Mouse (Mus musculus): ENCODE results near the gene Mpi. TPM values are rescaled to one million over a fixed set of nuclear protein-coding genes. Genes with fewer than 3 reads are reported as not detected.
A peak's percentile ranks its signal among the peaks of the same experiment; 100 is the strongest.

Mpi gene
- 42.3 and 45.2 TPM in 2 replicates for total RNA-seq (2012; rRNA removed)

DNA sequence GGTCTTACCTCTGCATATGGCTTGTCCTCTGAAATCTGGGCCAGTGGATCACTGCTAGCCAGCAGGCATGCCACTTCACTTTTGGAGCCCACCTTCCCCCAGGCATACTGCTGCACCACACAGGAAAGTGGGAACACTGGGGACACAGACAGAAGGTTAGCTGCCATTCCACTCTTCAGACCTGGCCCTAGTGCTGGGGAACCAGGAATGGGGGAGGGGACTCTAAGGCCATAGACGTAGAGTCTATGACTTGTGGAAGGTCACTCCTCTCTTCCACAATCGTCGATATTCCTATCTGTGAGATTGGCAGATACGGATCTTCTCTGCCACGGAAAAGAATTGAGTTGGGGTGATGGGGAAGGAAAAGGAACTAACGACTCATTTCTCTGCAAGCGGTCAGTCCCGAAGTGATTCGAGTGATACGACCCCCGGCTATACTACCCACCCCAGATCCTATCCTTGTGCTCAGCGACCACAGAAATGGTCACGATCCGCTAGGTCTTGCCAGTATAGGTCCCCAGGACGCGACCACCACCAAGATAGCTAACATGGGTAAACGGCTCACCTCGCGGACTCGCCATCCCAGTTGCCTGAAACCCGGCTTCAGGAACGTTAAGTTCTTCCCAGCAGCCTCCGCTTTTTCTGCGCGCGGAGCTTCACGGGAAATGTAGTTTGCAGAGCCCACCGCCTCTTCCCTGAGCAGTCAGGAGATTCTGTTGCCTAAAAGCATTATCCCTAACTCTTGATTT lies at the start of gene Mpi:
Gene Mpi, minus strand, starts transcription at position 625 of the 749 bp plus-strand sequence.
- peak within 1 kb of the TSS; percentile 69; the same call in 1 of the 2 replicates for H3K9ac ChIP-seq (ENCODE audit: insufficient read depth, low read depth, low read length, poor library complexity, severe bottlenecking)
- peak within 1 kb of the TSS; percentile 71 to 77 for H3K4me3 ChIP-seq (ENCODE audit: insufficient read depth in 1 of 2, low read depth in 1 of 2, low read length in 2 of 2, poor library complexity in 1 of 2, severe bottlenecking in 1 of 2)
- no peak within 1 kb of the TSS for H3K27ac ChIP-seq (ENCODE audit: insufficient read depth, low read depth, low read length, poor library complexity, severe bottlenecking)
- TF ChIP-seq ZC3H11A (IDR thresholded peaks at IDR 0.05; ENCODE audit: borderline replicate concordance, low read depth, low read length) (no peak), HCFC1 (IDR thresholded peaks at IDR 0.05; ENCODE audit: borderline replicate concordance, insufficient read depth, low read length) (peak; percentile 91), MAFK (IDR thresholded peaks at IDR 0.05; ENCODE audit: insufficient read depth, low read depth, low read length) (no peak), ZNF384 (IDR thresholded peaks at IDR 0.05; ENCODE audit: low read depth, low read length) (no peak), CHD2 (IDR thresholded peaks at IDR 0.05; ENCODE audit: low read depth, low read length) (no peak)
- H3K4me1 ChIP-seq (ENCODE audit: control insufficient read depth in 2 of 2, insufficient read depth in 2 of 2, low read length in 2 of 2, poor library complexity in 1 of 2) = peaks cover 6 to 20% of the 10 kb centered on the region in 2 experiments; a peak in 3 of 4 replicates
- in situ Hi-C loops (cut with MboI; ENCODE audit: low sequenced_read_pairs in 2 of 2, unreplicated experiment in 2 of 2) = no loop called here
- H3K9me3 ChIP-seq (ENCODE audit: control insufficient read depth, insufficient read depth, low read depth, low read length) = no peaks in the 10 kb centered on the region; the same call in 1 of the 2 replicates
- DNase-seq (ENCODE audit: low read depth, low spot score) = no peak
- H3K36me3 ChIP-seq (ENCODE audit: control insufficient read depth, insufficient read depth, low read length, poor library complexity, severe bottlenecking) = 0 out of 2 replicates have a peak, but pooled peaks cover 3% of the 10 kb centered on the region

DNA sequence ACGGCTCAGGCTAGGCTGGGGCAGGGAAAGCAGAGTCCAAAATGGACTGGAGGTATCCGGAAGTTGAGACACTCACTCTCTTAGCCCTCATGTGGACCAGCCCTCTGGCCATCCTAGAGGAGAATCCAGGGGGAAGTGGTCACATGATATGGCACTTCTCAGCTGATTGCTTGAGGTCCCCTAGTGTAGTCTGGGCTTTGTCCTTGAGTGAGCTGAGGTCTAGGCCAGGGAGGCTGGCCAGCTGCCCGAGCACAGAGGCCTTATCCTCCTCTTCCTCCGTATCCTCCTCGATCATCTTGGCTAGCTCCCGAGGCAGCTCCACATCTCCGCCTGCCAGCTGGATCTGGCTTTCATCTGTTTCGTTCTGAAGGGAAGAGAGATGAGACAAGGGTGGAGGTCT lies 49.5 kb upstream of the Mpi start:
- TF ChIP-seq MAFK (IDR thresholded peaks at IDR 0.05; ENCODE audit: insufficient read depth, low read depth, low read length) (no peak), ZC3H11A (IDR thresholded peaks at IDR 0.05; ENCODE audit: borderline replicate concordance, low read depth, low read length) (no peak), ZNF384 (IDR thresholded peaks at IDR 0.05; ENCODE audit: low read depth, low read length) (no peak), HCFC1 (IDR thresholded peaks at IDR 0.05; ENCODE audit: borderline replicate concordance, insufficient read depth, low read length) (no peak), CHD2 (IDR thresholded peaks at IDR 0.05; ENCODE audit: low read depth, low read length) (no peak)
- Histone ChIP-seq H3K4me1 (ENCODE audit: control insufficient read depth in 2 of 2, insufficient read depth in 2 of 2, low read length in 2 of 2, poor library complexity in 1 of 2) (peaks cover 7 to 18% of the 10 kb centered on the region in 2 experiments; a peak in 3 of 4 replicates), H3K9me3 (ENCODE audit: control insufficient read depth, insufficient read depth, low read depth, low read length) (no peaks in the 10 kb centered on the region), H3K4me3 (ENCODE audit: insufficient read depth in 1 of 2, low read depth in 1 of 2, low read length in 2 of 2, poor library complexity in 1 of 2, severe bottlenecking in 1 of 2) (no peak overlapping the region), H3K27ac (ENCODE audit: insufficient read depth, low read depth, low read length, poor library complexity, severe bottlenecking) (no peak overlapping the region), H3K36me3 (ENCODE audit: control insufficient read depth, insufficient read depth, low read length, poor library complexity, severe bottlenecking) (no peaks in the 10 kb centered on the region), H3K9ac (ENCODE audit: insufficient read depth, low read depth, low read length, poor library complexity, severe bottlenecking) (no peak overlapping the region)
- in situ Hi-C loops (cut with MboI; ENCODE audit: low sequenced_read_pairs in 2 of 2, unreplicated experiment in 2 of 2) = no loop called here
- DNase-seq (ENCODE audit: low read depth, low spot score) = no peak

DNA sequence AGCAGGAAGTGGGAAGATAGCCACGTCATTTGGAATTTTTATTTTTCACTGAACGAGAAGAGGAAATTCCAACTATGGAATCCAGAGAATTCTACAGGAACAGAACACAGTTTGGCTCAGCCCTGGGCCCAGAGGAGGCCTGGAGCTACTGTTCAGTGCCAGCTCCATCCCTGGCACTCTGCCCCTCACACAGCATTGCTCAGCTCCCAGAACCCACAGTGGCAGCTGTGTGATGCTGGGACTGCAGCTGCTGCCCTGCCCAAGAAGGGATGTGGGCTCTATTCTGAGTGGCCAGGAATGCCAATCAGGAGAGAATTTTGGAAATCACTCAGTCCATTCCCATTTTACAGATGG lies 48.8 kb upstream of the Mpi start:
- no peaks in the 10 kb centered on the region for H3K9me3 ChIP-seq (ENCODE audit: control insufficient read depth, insufficient read depth, low read depth, low read length)
- H3K27ac ChIP-seq (ENCODE audit: insufficient read depth, low read depth, low read length, poor library complexity, severe bottlenecking) = no peak overlapping the region
- in situ Hi-C loops (cut with MboI; ENCODE audit: low sequenced_read_pairs in 2 of 2, unreplicated experiment in 2 of 2) = no loop called here
- H3K4me1 ChIP-seq (ENCODE audit: control insufficient read depth in 2 of 2, insufficient read depth in 2 of 2, low read length in 2 of 2, poor library complexity in 1 of 2) = peaks cover 7 to 16% of the 10 kb centered on the region in 2 experiments; a peak in 3 of 4 replicates
- TF ChIP-seq ZC3H11A (IDR thresholded peaks at IDR 0.05; ENCODE audit: borderline replicate concordance, low read depth, low read length) (no peak), ZNF384 (IDR thresholded peaks at IDR 0.05; ENCODE audit: low read depth, low read length) (no peak), CHD2 (IDR thresholded peaks at IDR 0.05; ENCODE audit: low read depth, low read length) (no peak), MAFK (IDR thresholded peaks at IDR 0.05; ENCODE audit: insufficient read depth, low read depth, low read length) (no peak), HCFC1 (IDR thresholded peaks at IDR 0.05; ENCODE audit: borderline replicate concordance, insufficient read depth, low read length) (no peak)
- DNase-seq (ENCODE audit: low read depth, low spot score) = no peak
- H3K4me3 ChIP-seq (ENCODE audit: insufficient read depth in 1 of 2, low read depth in 1 of 2, low read length in 2 of 2, poor library complexity in 1 of 2, severe bottlenecking in 1 of 2) = no peak overlapping the region
- H3K9ac ChIP-seq (ENCODE audit: insufficient read depth, low read depth, low read length, poor library complexity, severe bottlenecking) = no peak overlapping the region
- H3K36me3 ChIP-seq (ENCODE audit: control insufficient read depth, insufficient read depth, low read length, poor library complexity, severe bottlenecking) = no peaks in the 10 kb centered on the region

DNA sequence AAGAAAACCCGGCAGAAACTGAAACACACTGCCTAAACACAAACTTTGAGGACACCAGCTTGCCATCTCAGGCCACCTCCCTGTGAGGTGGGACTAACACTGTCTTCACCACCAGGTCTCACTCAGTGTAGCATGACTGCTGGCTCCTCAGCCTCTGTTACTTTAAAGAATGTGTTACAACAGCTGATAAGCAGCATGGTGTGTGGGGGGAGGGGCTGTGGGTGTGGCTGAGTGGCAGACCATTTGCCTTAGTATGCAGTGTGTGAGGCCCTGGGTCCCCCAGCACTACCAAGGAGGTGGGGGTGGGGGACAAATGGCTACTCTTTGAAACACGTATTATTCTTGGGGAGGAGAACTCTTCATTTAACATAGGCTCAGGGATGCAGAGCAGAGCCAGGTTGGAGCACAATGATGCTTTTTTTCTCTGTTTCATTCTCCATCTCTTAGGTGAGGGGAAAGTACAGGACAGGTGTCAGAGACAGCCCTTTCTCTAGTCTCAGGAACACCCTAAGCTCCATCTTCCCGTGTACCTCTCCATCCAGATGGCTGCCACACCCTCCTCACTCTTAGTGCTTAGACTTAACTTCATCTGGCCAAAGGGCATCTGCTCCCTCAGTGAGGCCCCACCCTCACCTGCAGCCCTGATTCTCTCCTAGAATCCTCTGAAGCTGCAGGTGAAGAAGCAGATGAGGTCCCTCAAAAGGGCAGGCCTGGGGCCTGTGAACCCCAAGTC lies 48.2 kb upstream of the Mpi start:
- Histone ChIP-seq H3K27ac (ENCODE audit: insufficient read depth, low read depth, low read length, poor library complexity, severe bottlenecking) (no peak overlapping the region), H3K4me1 (ENCODE audit: control insufficient read depth in 2 of 2, insufficient read depth in 2 of 2, low read length in 2 of 2, poor library complexity in 1 of 2) (peaks cover 7 to 16% of the 10 kb centered on the region in 2 experiments; a peak in 3 of 4 replicates), H3K9ac (ENCODE audit: insufficient read depth, low read depth, low read length, poor library complexity, severe bottlenecking) (no peak overlapping the region), H3K9me3 (ENCODE audit: control insufficient read depth, insufficient read depth, low read depth, low read length) (no peaks in the 10 kb centered on the region), H3K4me3 (ENCODE audit: insufficient read depth in 1 of 2, low read depth in 1 of 2, low read length in 2 of 2, poor library complexity in 1 of 2, severe bottlenecking in 1 of 2) (no peak overlapping the region), H3K36me3 (ENCODE audit: control insufficient read depth, insufficient read depth, low read length, poor library complexity, severe bottlenecking) (no peaks in the 10 kb centered on the region)
- no peak for DNase-seq (ENCODE audit: low read depth, low spot score)
- TF ChIP-seq ZC3H11A (IDR thresholded peaks at IDR 0.05; ENCODE audit: borderline replicate concordance, low read depth, low read length) = no peak
- TF ChIP-seq MAFK (IDR thresholded peaks at IDR 0.05; ENCODE audit: insufficient read depth, low read depth, low read length) = no peak
- no peak for TF ChIP-seq HCFC1 (IDR thresholded peaks at IDR 0.05; ENCODE audit: borderline replicate concordance, insufficient read depth, low read length)
- no peak for TF ChIP-seq CHD2 (IDR thresholded peaks at IDR 0.05; ENCODE audit: low read depth, low read length)
- TF ChIP-seq ZNF384 (IDR thresholded peaks at IDR 0.05; ENCODE audit: low read depth, low read length) = no peak
- in situ Hi-C loops (cut with MboI; ENCODE audit: low sequenced_read_pairs in 2 of 2, unreplicated experiment in 2 of 2) = no loop called here

All from ES-E14 (cell line).